ENCODE assay signal across 7 mouse cellular contexts in the genomic region with DNA sequence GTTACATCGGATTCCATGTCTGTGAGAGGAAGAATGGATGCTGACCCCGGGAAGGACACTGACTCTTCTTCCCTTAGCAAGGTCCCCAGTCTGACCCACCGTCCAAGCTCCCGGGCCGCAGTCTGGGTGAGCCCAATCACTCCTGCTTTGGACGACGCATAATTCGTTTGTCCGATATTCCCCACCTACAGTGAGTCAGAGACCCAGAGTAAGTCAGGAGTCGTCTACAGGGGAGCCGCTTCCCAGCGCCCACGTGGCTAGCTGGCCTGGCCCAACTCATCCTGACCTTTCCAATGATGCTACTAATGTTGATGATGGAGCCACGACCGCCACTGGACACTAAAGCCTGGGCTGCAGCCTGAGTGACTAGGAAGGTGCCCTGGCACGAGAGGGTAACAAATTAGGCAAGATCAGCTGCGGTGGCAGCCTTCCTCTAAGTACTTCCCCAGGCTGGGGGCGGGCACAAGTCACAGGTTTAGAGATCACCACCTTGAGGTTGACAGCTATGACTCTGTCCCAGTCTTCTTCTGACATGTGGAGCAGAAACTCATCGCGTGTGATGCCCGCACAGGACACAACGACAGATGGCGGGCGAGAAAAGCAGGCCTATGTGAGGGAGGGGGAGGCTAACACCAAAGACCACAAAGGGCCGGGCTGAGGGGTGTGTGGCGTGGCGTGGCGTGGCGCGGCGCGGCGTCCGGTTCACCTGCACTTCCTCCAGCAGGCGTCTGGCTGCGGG. TPM values are rescaled to one million over a fixed set of nuclear protein-coding genes. Genes with fewer than 3 reads are reported as not detected.
DNase-seq lines count a peak whose midpoint lies in the region; ATAC-seq lines count a peak whose summit lies in the region.

No protein-coding gene starts in this region.

- H3K4me1 ChIP-seq in hindbrain, embryonic 11.5 days (replicated peaks; ENCODE audit: control insufficient read depth, insufficient read depth, low read length), result peaks cover 35% of the 10 kb centered on the region
- peaks cover 52% of the 10 kb centered on the region for H3K4me1 ChIP-seq in liver, embryonic 11.5 days (replicated peaks; ENCODE audit: control insufficient read depth, insufficient read depth, low read length)

- 4% methylated on average over 36 of the region's 36 CpGs for WGBS in hindbrain, embryonic 11.5 days
- WGBS in liver, embryonic 11.5 days, result 14% methylated on average over 36 of the region's 36 CpGs

- DNase-seq in 3134 (ENCODE audit: extremely low read depth, insufficient read length, low spot score) (peak; percentile 35), 416B (ENCODE audit: low read depth) (peak; percentile 41)
- peak; percentile 73 for DNase-seq in cerebellum, adult 9-11 months
- DNase-seq in hindbrain, embryonic 11.5 days (ENCODE audit: low spot score), result no peak
- DNase-seq in liver, embryonic 11.5 days (ENCODE audit: low spot score), result no peak
- DNase-seq in naive thymus-derived CD4-positive, alpha-beta T cell, adult 2 months (ENCODE audit: low read depth), result peak; percentile 87
- DNase-seq in thymus, postnatal 25 days, result peak; percentile 64

- no peaks in the 10 kb centered on the region for H3K27me3 ChIP-seq in hindbrain, embryonic 11.5 days (ENCODE audit: control insufficient read depth, insufficient read depth, low read length)
- H3K27me3 ChIP-seq in liver, embryonic 11.5 days (replicated peaks; ENCODE audit: control insufficient read depth, insufficient read depth, low read length), result no peaks in the 10 kb centered on the region

- H3K9ac ChIP-seq in hindbrain, embryonic 11.5 days (ENCODE audit: low read depth, low read length), result peak overlapping the region; percentile 74
- H3K9ac ChIP-seq in liver, embryonic 11.5 days (ENCODE audit: low read depth, low read length), result peak overlapping the region; percentile 64

- no peaks in the 10 kb centered on the region for H3K9me3 ChIP-seq in hindbrain, embryonic 11.5 days (ENCODE audit: control insufficient read depth, low read length)
- 0 out of 2 replicates have a peak, but pooled peaks cover 3% of the 10 kb centered on the region for H3K9me3 ChIP-seq in liver, embryonic 11.5 days (ENCODE audit: control insufficient read depth, low read length)

- H3K4me3 ChIP-seq in hindbrain, embryonic 11.5 days (ENCODE audit: low read depth, low read length), result peak overlapping the region; percentile 70
- H3K4me3 ChIP-seq in liver, embryonic 11.5 days (ENCODE audit: low read depth, low read length), result peak overlapping the region; percentile 80

- ATAC-seq in hindbrain, embryonic 11.5 days (ENCODE audit: low FRiP score), result no peak
- no peak for ATAC-seq in liver, embryonic 11.5 days (replicated peaks; ENCODE audit: low FRiP score)

- peak overlapping the region; percentile 93 for H3K4me2 ChIP-seq in hindbrain, embryonic 11.5 days (replicated peaks; ENCODE audit: low read depth, low read length)
- peak overlapping the region; percentile 76 for H3K4me2 ChIP-seq in liver, embryonic 11.5 days

- H3K36me3 ChIP-seq in hindbrain, embryonic 11.5 days (ENCODE audit: control insufficient read depth, insufficient read depth, low read length), result peaks cover 15% of the 10 kb centered on the region
- H3K36me3 ChIP-seq in liver, embryonic 11.5 days (ENCODE audit: control insufficient read depth, insufficient read depth, low read length), result peaks cover 27% of the 10 kb centered on the region

- peak overlapping the region; percentile 94 for H3K27ac ChIP-seq in hindbrain, embryonic 11.5 days (ENCODE audit: low read depth, low read length)
- peak overlapping the region; percentile 53 for H3K27ac ChIP-seq in liver, embryonic 11.5 days (ENCODE audit: low read depth, low read length)

RNA-seq across cellular contexts. Expression of gene H2-Ke6, which starts 0.8 kb away (rescaled TPM):
- polyA plus RNA-seq in hindbrain, embryonic 11.5 days (2014; fragmentation: Nextera tagmentation; extraction: Ambion mirVana), result 50.5 and 54.8 TPM in 2 replicates
- 34.2 and 45.1 TPM in 2 replicates for polyA plus RNA-seq in liver, embryonic 11.5 days (2014; fragmentation: Nextera tagmentation; extraction: Ambion mirVana)

RNA-seq across cellular contexts. Expression of gene Ring1, which starts 2.6 kb away (rescaled TPM):
- 5.9 and 6.3 TPM in 2 replicates for polyA plus RNA-seq in hindbrain, embryonic 11.5 days (2014; fragmentation: Nextera tagmentation; extraction: Ambion mirVana)
- polyA plus RNA-seq in liver, embryonic 11.5 days (2014; fragmentation: Nextera tagmentation; extraction: Ambion mirVana), result 3.4 and 5.5 TPM in 2 replicates

RNA-seq across cellular contexts. Expression of gene Slc39a7, which starts 4.4 kb away (rescaled TPM):
- 75.9 and 80.3 TPM in 2 replicates for polyA plus RNA-seq in hindbrain, embryonic 11.5 days (2014; fragmentation: Nextera tagmentation; extraction: Ambion mirVana)
- 73.9 and 75.9 TPM in 2 replicates for polyA plus RNA-seq in liver, embryonic 11.5 days (2014; fragmentation: Nextera tagmentation; extraction: Ambion mirVana)

RNA-seq across cellular contexts. Expression of gene Rxrb, which starts 4.5 kb away (rescaled TPM):
- polyA plus RNA-seq in hindbrain, embryonic 11.5 days (2014; fragmentation: Nextera tagmentation; extraction: Ambion mirVana), result 16.3 and 16.8 TPM in 2 replicates
- 30.8 and 31.5 TPM in 2 replicates for polyA plus RNA-seq in liver, embryonic 11.5 days (2014; fragmentation: Nextera tagmentation; extraction: Ambion mirVana)

RNA-seq across cellular contexts. Expression of gene Col11a2, which starts 12.2 kb away (rescaled TPM):
- 0.91 and 1.4 TPM in 2 replicates for polyA plus RNA-seq in hindbrain, embryonic 11.5 days (2014; fragmentation: Nextera tagmentation; extraction: Ambion mirVana)
- polyA plus RNA-seq in liver, embryonic 11.5 days (2014; fragmentation: Nextera tagmentation; extraction: Ambion mirVana), result 0.61 and 0.67 TPM in 2 replicates

Comparison
In these comparisons a context has a peak if more than half of its experiments do, and no peak if none do; other contexts are left out.
1. DNase-seq: peak in 3134 (single experiment), 416B (single experiment), cerebellum, adult 9-11 months (single experiment), naive thymus-derived CD4-positive, alpha-beta T cell, adult 2 months (single experiment) and thymus, postnatal 25 days (single experiment); none in hindbrain, embryonic 11.5 days (single experiment) and liver, embryonic 11.5 days (single experiment).